Mouse (Mus musculus) testis, adult 10 weeks (tissue): ENCODE results near the gene Olig1. TPM values are rescaled to one million over a fixed set of nuclear protein-coding genes. Genes with fewer than 3 reads are reported as not detected.

Experiments used
- polyA plus RNA-seq: library from polyadenylated mRNA; stranded (reverse); fragments of 350-450 nt; fragmentation: Illumina TruSeq; extraction: RNeasy Lipid Tissue Mini Kit (QIAGEN cat#74804); gene quantifications from one replicate; pipeline ENCODE4 v1.2.3, GENCODE M21; 2014; ENCODE audit warnings: low read depth, low replicate concordance

Gene Olig1
- polyA plus RNA-seq = 0.94 TPM

DNA sequence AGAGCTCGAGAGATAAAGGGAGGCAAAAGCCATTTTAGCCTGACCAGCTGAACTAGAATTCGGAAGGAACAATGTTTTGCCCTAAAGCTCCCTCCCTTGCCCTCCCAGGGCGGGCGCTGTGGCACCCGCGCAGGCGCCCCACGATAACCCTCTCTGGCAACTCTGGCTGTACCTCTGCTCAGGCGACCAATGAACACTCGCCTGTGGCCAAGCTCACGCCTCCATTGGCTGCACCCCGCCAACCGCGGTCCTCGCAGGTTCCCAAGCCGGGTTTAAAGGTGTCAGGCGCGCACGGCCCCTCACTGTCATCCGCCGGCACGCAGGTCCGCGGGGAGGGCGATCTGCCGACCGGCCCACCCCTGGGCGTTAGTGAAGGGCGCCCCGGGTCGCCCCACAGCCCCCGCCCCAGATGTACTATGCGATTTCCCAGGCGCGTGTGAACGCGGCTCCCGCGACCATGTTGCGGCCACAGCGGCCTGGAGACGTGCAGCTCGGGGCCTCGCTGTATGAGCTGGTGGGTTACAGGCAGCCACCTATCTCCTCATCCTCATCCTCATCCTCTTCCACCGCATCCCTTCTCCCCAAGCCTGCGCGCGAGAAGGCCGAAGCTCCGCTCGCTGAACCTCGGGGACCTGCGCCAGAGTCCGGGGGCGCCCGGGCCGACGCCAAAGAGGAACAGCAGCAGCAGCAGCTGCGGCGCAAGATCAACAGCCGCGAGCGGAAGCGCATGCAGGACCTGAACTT lies at the start of gene Olig1:
Gene Olig1, plus strand, starts transcription at position 305 of the 744 bp plus-strand sequence.

GRCm38 (mm10) chr16:91225233-91226037 lies 44.1 kb upstream of the Olig1 start, which contains the start of gene Olig2:
Gene Olig2, plus strand, starts transcription at chr16:91225457.

Other genes with a start within 250 kb of the Olig1 start
- gene Paxbp1, start 225.2 kb upstream of the Olig1 start, polyA plus RNA-seq = 87.7 TPM
- 13.6 TPM for gene 4932438H23Rik, start 174.7 kb upstream of the Olig1 start, polyA plus RNA-seq
- not detected for gene Olig2, start 44.3 kb upstream of the Olig1 start, polyA plus RNA-seq
- 10.4 TPM for gene Ifnar2, start 103.0 kb downstream of the Olig1 start, polyA plus RNA-seq
- gene Gm21970, start 121.9 kb downstream of the Olig1 start, polyA plus RNA-seq = 0.84 TPM
- 10.8 TPM for gene Il10rb, start 136.4 kb downstream of the Olig1 start, polyA plus RNA-seq
- 37.6 TPM for gene Ifnar1, start 215.5 kb downstream of the Olig1 start, polyA plus RNA-seq